ENCODE assay signal across 27 mouse cellular contexts in the genomic region with DNA sequence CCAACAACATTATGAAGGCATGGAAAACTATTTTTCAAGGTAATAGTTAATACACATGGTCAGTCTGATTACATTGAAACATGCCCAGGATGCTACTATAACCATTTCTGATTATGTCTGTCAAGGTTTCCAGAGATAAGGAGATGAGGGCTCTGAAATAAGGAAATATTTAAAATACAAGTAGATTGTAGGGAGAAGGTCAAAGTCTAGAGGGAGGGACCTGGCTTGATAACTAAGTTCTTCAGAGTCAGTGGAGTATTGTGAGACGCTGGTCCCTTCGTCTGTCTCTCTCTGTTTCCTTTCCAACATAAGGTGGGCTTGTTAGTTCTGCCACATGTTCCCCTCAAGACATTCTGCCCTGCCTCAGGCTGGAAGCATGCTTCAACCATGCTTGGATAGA.
"Had no signal": no experiment of that assay in that cellular context is flagged by ENCODE, and none has a peak within 500 bp of the region (broad histone marks: within the 10 kb centered on the region; RNA-seq: fewer than 3 reads in every experiment).

No protein-coding gene starts in this region.

- H3K27me3 ChIP-seq: heart, embryonic 13.5 days; heart, embryonic 15.5 days; hindbrain, embryonic 13.5 days; hindbrain, embryonic 15.5 days; kidney, embryonic 15.5 days; limb, embryonic 12.5 days; liver, embryonic 13.5 days; liver, embryonic 15.5 days had no signal

- H3K9me3 ChIP-seq: heart, embryonic 13.5 days; heart, embryonic 15.5 days; hindbrain, embryonic 13.5 days; hindbrain, embryonic 15.5 days; kidney, embryonic 15.5 days; limb, embryonic 10.5 days; limb, embryonic 12.5 days; liver, embryonic 13.5 days; liver, embryonic 15.5 days had no signal

- H3K4me2 ChIP-seq: heart, embryonic 11.5 days; heart, embryonic 13.5 days; heart, embryonic 15.5 days; hindbrain, embryonic 13.5 days; hindbrain, embryonic 15.5 days; kidney, embryonic 15.5 days; limb, embryonic 12.5 days; liver, embryonic 13.5 days; liver, embryonic 15.5 days had no signal

- DNase-seq: gastrocnemius, adult 2 months; gastrocnemius, postnatal 10 days; gastrocnemius, postnatal 36 days; heart, adult 11 months; heart, adult 2 months; heart, postnatal 14 days; heart, postnatal 36 days; kidney, adult 11 months; kidney, adult 2 months; kidney, adult 9 months; kidney, postnatal 14 days; kidney, postnatal 36 days; liver; liver, embryonic 13.5 days had no signal

- H3K36me3 ChIP-seq: heart, embryonic 15.5 days; hindbrain, embryonic 13.5 days; hindbrain, embryonic 15.5 days; kidney, embryonic 15.5 days; limb, embryonic 10.5 days; limb, embryonic 12.5 days; liver, embryonic 13.5 days; liver, embryonic 15.5 days had no signal

- H3K4me1 ChIP-seq: heart, embryonic 13.5 days; heart, embryonic 15.5 days; hindbrain, embryonic 13.5 days; hindbrain, embryonic 15.5 days; limb, embryonic 10.5 days; limb, embryonic 12.5 days; liver, embryonic 13.5 days; liver, embryonic 15.5 days had no signal

- ATAC-seq: hindbrain, postnatal 0 days had no signal

- H3K9ac ChIP-seq: heart, embryonic 13.5 days; heart, embryonic 15.5 days; hindbrain, embryonic 13.5 days; hindbrain, embryonic 15.5 days; kidney, embryonic 15.5 days; limb, embryonic 12.5 days; liver, embryonic 13.5 days; liver, embryonic 15.5 days had no signal

- H3K4me3 ChIP-seq: gastrocnemius, adult 2 months; heart, adult 2 months; heart, embryonic 13.5 days; heart, embryonic 15.5 days; hindbrain, embryonic 13.5 days; hindbrain, embryonic 15.5 days; kidney, embryonic 15.5 days; layer of hippocampus, adult 2 months; left cerebral cortex, adult 2 months; limb, embryonic 10.5 days; limb, embryonic 12.5 days; liver, embryonic 13.5 days; liver, embryonic 15.5 days had no signal

- H3K27ac ChIP-seq: gastrocnemius, adult 2 months; heart, adult 2 months; heart, embryonic 13.5 days; heart, embryonic 15.5 days; hindbrain, embryonic 13.5 days; hindbrain, embryonic 15.5 days; hindbrain, postnatal 0 days; kidney, embryonic 15.5 days; kidney, postnatal 0 days; layer of hippocampus, adult 2 months; left cerebral cortex, adult 2 months; limb, embryonic 10.5 days; limb, embryonic 12.5 days; liver, embryonic 13.5 days; liver, embryonic 15.5 days had no signal
